Mouse (Mus musculus): ENCODE measurements around the gene H2-Ob. TPM values are rescaled to one million over a fixed set of nuclear protein-coding genes. Genes with fewer than 3 reads are reported as not detected.
A peak's percentile ranks its signal among the peaks of the same experiment; 100 is the strongest.

The H2-Ob gene
- polyA plus RNA-seq, 1 experiment from 2014 or later: 0.33 TPM

- Histone ChIP-seq H3K4me3 (ENCODE audit: inconsistent target) (no peak overlapping the region), H3K79me2 (ENCODE audit: inconsistent target) (no peaks in the 10 kb centered on the region), H3K36me3 (ENCODE audit: inconsistent target) (no peaks in the 10 kb centered on the region), H3K27ac (no peak overlapping the region)
- WGBS (ENCODE audit: missing documents): 94% methylated on average over 2 of the region's 2 CpGs
These were observed 30.0 kb downstream of the H2-Ob start for GRCm38 (mm10) chr17:34268748-34269147.

- WGBS (ENCODE audit: missing documents): 98% methylated on average over 4 of the region's 4 CpGs
- Histone ChIP-seq H3K36me3 (ENCODE audit: inconsistent target) (no peaks in the 10 kb centered on the region), H3K79me2 (ENCODE audit: inconsistent target) (no peaks in the 10 kb centered on the region), H3K4me3 (ENCODE audit: inconsistent target) (no peak overlapping the region), H3K27ac (no peak overlapping the region)
These were observed 31.1 kb downstream of the H2-Ob start for GRCm38 (mm10) chr17:34269817-34270216.

- Histone ChIP-seq H3K36me3 (ENCODE audit: inconsistent target) (no peaks in the 10 kb centered on the region), H3K4me3 (ENCODE audit: inconsistent target) (no peak overlapping the region), H3K79me2 (ENCODE audit: inconsistent target) (no peaks in the 10 kb centered on the region), H3K27ac (no peak overlapping the region)
- WGBS (ENCODE audit: missing documents): 93% methylated on average over 2 of the region's 2 CpGs
These were observed 31.5 kb downstream of the H2-Ob start for GRCm38 (mm10) chr17:34270230-34270629.

GRCm38 (mm10) chr17:34270940-34271339 is 32.2 kb downstream of the H2-Ob start:
- WGBS (ENCODE audit: missing documents): 93% methylated on average over 2 of the region's 2 CpGs
- H3K27ac ChIP-seq: no peak overlapping the region
- no peaks in the 10 kb centered on the region for H3K36me3 ChIP-seq (ENCODE audit: inconsistent target)
- no peaks in the 10 kb centered on the region for H3K79me2 ChIP-seq (ENCODE audit: inconsistent target)
- no peak overlapping the region for H3K4me3 ChIP-seq (ENCODE audit: inconsistent target)

DNA sequence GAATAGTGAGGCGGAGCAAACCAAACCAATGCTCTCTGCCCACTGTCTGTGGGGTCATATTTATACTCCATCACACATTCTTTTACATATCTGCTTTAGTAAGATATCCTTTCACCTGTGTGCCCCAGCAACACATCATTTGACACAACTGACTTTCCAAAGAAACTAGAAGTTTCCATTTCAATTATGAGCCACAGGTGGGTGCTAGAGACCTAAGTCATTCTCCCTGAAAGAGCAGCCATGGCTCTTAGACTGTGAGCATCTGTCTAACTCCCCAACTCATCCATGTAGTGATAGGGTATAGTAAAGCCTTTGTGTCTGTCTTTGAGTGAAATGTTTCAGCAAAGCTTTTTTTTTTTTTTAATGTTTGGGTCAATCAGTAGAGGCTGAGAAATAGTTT is 33.4 kb downstream of the H2-Ob start:
- Histone ChIP-seq H3K36me3 (ENCODE audit: inconsistent target) (no peaks in the 10 kb centered on the region), H3K79me2 (ENCODE audit: inconsistent target) (no peaks in the 10 kb centered on the region), H3K27ac (no peak overlapping the region), H3K4me3 (ENCODE audit: inconsistent target) (no peak overlapping the region)
- 100% methylated on average over 1 of the region's 1 CpGs for WGBS (ENCODE audit: missing documents)

DNA sequence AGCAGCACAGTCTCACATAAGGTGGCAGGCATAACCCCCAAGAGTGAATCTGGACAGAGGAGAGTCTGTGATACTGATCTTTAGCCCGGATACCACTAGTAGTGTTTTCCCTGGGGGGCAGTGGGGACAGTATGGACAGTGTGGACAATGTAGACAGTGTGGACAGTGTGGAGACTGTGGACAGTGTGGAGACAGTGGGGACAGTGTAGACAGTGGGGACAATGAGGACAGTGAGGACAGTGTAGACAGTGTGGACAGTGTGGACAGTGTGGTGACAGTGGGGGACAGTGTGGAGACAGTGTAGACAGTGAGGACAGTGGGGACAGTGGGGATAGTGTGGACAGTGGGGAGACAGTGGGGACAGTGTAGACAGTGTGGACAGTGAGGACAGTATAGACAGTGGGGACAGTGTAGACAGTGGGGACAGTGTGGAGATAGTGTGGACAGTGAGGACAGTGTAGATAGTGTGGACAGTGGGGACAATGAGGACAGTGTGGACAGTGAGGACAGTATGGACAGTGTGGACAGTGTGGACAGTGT is 41.9 kb downstream of the H2-Ob start:
- Histone ChIP-seq H3K4me3 (ENCODE audit: inconsistent target) (no peak overlapping the region), H3K36me3 (ENCODE audit: inconsistent target) (no peaks in the 10 kb centered on the region), H3K79me2 (ENCODE audit: inconsistent target) (no peaks in the 10 kb centered on the region), H3K27ac (no peak overlapping the region)
- WGBS (ENCODE audit: missing documents): 70% methylated on average over 1 of the region's 1 CpGs

GRCm38 (mm10) chr17:34281836-34282235 is 43.1 kb downstream of the H2-Ob start:
- Histone ChIP-seq H3K27ac (no peak overlapping the region), H3K79me2 (ENCODE audit: inconsistent target) (no peaks in the 10 kb centered on the region), H3K36me3 (ENCODE audit: inconsistent target) (no peaks in the 10 kb centered on the region), H3K4me3 (ENCODE audit: inconsistent target) (no peak overlapping the region)
- WGBS (ENCODE audit: missing documents): 73% methylated on average over 1 of the region's 1 CpGs

GRCm38 (mm10) chr17:34285371-34285770 is 46.7 kb downstream of the H2-Ob start:
- Histone ChIP-seq H3K27ac (no peak overlapping the region), H3K79me2 (ENCODE audit: inconsistent target) (no peaks in the 10 kb centered on the region), H3K4me3 (ENCODE audit: inconsistent target) (no peak overlapping the region), H3K36me3 (ENCODE audit: inconsistent target) (no peaks in the 10 kb centered on the region)
- WGBS (ENCODE audit: missing documents): 98% methylated on average over 4 of the region's 4 CpGs

DNA sequence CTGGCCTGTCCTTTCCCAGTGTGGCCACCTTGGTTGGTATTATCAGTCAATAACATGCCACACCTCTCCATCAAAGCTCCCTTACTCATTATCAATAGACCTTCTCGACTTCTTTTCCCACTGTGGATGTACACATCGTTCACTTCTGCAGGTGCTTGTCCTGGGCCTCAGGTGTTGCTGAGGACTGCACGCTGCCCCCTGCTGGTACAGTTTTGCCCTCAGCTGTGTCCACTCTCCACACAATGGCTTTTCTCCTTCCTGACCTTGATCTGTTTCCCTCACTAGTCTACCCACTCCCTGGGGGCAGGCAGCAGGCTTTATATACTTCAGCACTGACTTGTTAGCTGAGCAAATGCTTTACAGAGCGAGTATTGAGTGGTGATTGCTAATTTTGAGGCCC is 47.1 kb downstream of the H2-Ob start:
- no peaks in the 10 kb centered on the region for H3K36me3 ChIP-seq (ENCODE audit: inconsistent target)
- H3K79me2 ChIP-seq (ENCODE audit: inconsistent target): no peaks in the 10 kb centered on the region
- 75% methylated on average over 4 of the region's 4 CpGs for WGBS (ENCODE audit: missing documents)
- no peak overlapping the region for H3K4me3 ChIP-seq (ENCODE audit: inconsistent target)
- no peak overlapping the region for H3K27ac ChIP-seq

DNA sequence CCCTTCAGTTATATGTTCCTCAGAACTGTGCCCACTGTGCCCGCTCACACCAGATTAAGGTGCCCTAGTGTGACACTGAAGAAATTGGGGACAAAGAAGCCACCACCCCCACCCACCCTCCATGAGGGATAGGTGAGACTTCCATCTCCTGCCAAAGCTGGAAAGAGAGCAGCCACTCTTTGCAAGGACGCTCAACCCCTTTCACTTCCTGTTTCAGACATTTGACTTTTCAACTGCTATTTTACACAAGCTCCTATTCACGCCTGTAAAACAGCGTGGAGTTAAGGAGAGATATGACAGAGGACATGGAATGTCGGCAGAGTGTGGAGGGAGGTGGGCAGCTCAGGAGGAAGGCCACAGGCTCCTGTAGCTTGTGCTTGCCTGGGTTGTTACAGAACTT is 47.8 kb downstream of the H2-Ob start:
- H3K27ac ChIP-seq: no peak overlapping the region
- WGBS (ENCODE audit: missing documents): 35% methylated on average over 5 of the region's 5 CpGs
- H3K79me2 ChIP-seq (ENCODE audit: inconsistent target): no peaks in the 10 kb centered on the region
- no peak overlapping the region for H3K4me3 ChIP-seq (ENCODE audit: inconsistent target)
- no peaks in the 10 kb centered on the region for H3K36me3 ChIP-seq (ENCODE audit: inconsistent target)

GRCm38 (mm10) chr17:34286999-34287398 is 48.3 kb downstream of the H2-Ob start:
- no peaks in the 10 kb centered on the region for H3K79me2 ChIP-seq (ENCODE audit: inconsistent target)
- 33% methylated on average over 6 of the region's 6 CpGs for WGBS (ENCODE audit: missing documents)
- H3K36me3 ChIP-seq (ENCODE audit: inconsistent target): no peaks in the 10 kb centered on the region
- no peak overlapping the region for H3K4me3 ChIP-seq (ENCODE audit: inconsistent target)
- no peak overlapping the region for H3K27ac ChIP-seq

GRCm38 (mm10) chr17:34287648-34288047 is 48.9 kb downstream of the H2-Ob start, which contains the start of gene H2-Aa:
TSS of gene H2-Aa (minus strand) at chr17:34287823.
- Histone ChIP-seq H3K79me2 (ENCODE audit: inconsistent target) (no peaks in the 10 kb centered on the region), H3K4me3 (ENCODE audit: inconsistent target) (no peak within 1 kb of the TSS), H3K27ac (0 out of 2 replicates have a peak within 1 kb of the TSS, but pooled peaks have one; percentile 1), H3K36me3 (ENCODE audit: inconsistent target) (no peaks in the 10 kb centered on the region)
- WGBS (ENCODE audit: missing documents): 42% methylated on average over 7 of the region's 8 CpGs

GRCm38 (mm10) chr17:34288131-34288530 is 49.4 kb downstream of the H2-Ob start:
- H3K4me3 ChIP-seq (ENCODE audit: inconsistent target): no peak overlapping the region
- H3K36me3 ChIP-seq (ENCODE audit: inconsistent target): no peaks in the 10 kb centered on the region
- H3K79me2 ChIP-seq (ENCODE audit: inconsistent target): no peaks in the 10 kb centered on the region
- 72% methylated on average over 3 of the region's 3 CpGs for WGBS (ENCODE audit: missing documents)
- no peak overlapping the region for H3K27ac ChIP-seq

- Histone ChIP-seq H3K79me2 (ENCODE audit: inconsistent target) (no peaks in the 10 kb centered on the region), H3K36me3 (ENCODE audit: inconsistent target) (no peaks in the 10 kb centered on the region), H3K4me3 (ENCODE audit: inconsistent target) (no peak overlapping the region), H3K27ac (no peak overlapping the region)
- WGBS (ENCODE audit: missing documents): 19% methylated on average over 8 of the region's 8 CpGs
These were observed 52.9 kb downstream of the H2-Ob start for GRCm38 (mm10) chr17:34291609-34292008.

DNA sequence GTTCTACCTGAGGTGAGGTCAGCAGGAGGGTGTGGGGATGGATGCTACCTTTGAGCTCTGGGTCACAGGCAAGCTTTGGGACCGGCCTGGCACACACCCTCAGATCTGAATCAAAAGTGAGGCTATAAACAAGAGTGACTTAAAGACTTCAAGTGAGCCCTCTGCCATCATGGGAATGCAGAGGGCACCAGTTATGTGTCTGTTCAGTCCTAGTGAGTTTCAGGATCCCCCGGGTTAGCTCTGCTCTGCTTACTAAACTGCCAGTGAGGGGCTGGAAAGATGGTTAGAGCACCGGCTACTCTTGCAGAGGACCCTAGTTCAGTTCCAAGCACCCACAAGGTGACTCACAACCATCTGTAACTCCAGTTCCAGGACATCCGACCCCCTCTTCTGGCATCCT is 53.9 kb downstream of the H2-Ob start:
- no peak overlapping the region for H3K4me3 ChIP-seq (ENCODE audit: inconsistent target)
- no peaks in the 10 kb centered on the region for H3K36me3 ChIP-seq (ENCODE audit: inconsistent target)
- 91% methylated on average over 4 of the region's 4 CpGs for WGBS (ENCODE audit: missing documents)
- no peak overlapping the region for H3K27ac ChIP-seq
- no peaks in the 10 kb centered on the region for H3K79me2 ChIP-seq (ENCODE audit: inconsistent target)

DNA sequence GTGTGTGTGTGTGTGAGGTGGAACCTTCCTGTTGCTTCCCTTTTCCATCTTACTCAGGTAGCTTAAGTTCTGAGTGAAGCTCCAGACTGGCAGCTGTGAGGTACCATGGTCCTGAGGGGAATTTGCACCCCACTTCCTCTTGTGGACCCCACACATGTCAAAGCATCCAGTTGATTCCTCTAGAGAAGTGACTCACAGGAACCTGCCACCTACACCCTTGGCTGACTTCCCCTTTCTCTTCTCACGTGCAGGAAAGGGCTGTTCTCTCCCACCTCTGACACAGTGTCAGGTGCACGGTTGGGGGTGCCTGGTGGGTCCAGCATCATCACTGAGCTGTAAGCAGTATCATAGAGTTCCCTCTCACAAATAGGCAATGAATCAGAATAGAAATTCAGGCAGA is 54.8 kb downstream of the H2-Ob start:
- no peaks in the 10 kb centered on the region for H3K36me3 ChIP-seq (ENCODE audit: inconsistent target)
- no peak overlapping the region for H3K27ac ChIP-seq
- H3K79me2 ChIP-seq (ENCODE audit: inconsistent target): no peaks in the 10 kb centered on the region
- no peak overlapping the region for H3K4me3 ChIP-seq (ENCODE audit: inconsistent target)
- 0% methylated on average over 2 of the region's 2 CpGs for WGBS (ENCODE audit: missing documents)

Measured in macrophage (primary cell).